Mouse (Mus musculus): Measurements from ENCODE around the gene Unc93b1. TPM values are rescaled to one million over a fixed set of nuclear protein-coding genes. Genes with fewer than 3 reads are reported as not detected.

The Unc93b1 gene
- total RNA-seq, 2 experiments from 2014 or later = 162 to 220 TPM

- peak; percentile 84 for ATAC-seq (replicated peaks; ENCODE audit: poor library complexity, severe bottlenecking)
These were observed 22.4 kb upstream of the Unc93b1 start, which contains the start of gene Ndufs8 for GRCm38 (mm10) chr19:3912337-3913204. TSS of gene Ndufs8 (minus strand) at chr19:3912774.

GRCm38 (mm10) chr19:3913692-3914091 is 21.3 kb upstream of the Unc93b1 start:
- ATAC-seq (replicated peaks; ENCODE audit: poor library complexity, severe bottlenecking) = no peak

- ATAC-seq (replicated peaks; ENCODE audit: poor library complexity, severe bottlenecking) = peak; percentile 38
These were observed 20.5 kb upstream of the Unc93b1 start for GRCm38 (mm10) chr19:3914535-3914934.

- no peak for ATAC-seq (replicated peaks; ENCODE audit: poor library complexity, severe bottlenecking)
These were observed 18.3 kb upstream of the Unc93b1 start for GRCm38 (mm10) chr19:3916727-3917126.

- ATAC-seq (replicated peaks; ENCODE audit: poor library complexity, severe bottlenecking) = no peak
These were observed 15.1 kb upstream of the Unc93b1 start for GRCm38 (mm10) chr19:3919928-3920327.

GRCm38 (mm10) chr19:3922661-3923371 is 12.2 kb upstream of the Unc93b1 start:
- ATAC-seq (replicated peaks; ENCODE audit: poor library complexity, severe bottlenecking) = peak; percentile 75

GRCm38 (mm10) chr19:3923586-3923985 is 11.4 kb upstream of the Unc93b1 start:
- peak; percentile 43 for ATAC-seq (replicated peaks; ENCODE audit: poor library complexity, severe bottlenecking)

- no peak for ATAC-seq (replicated peaks; ENCODE audit: poor library complexity, severe bottlenecking)
These were observed 10.8 kb upstream of the Unc93b1 start for GRCm38 (mm10) chr19:3924190-3924589.

GRCm38 (mm10) chr19:3924868-3925267 is 10.1 kb upstream of the Unc93b1 start:
- ATAC-seq (replicated peaks; ENCODE audit: poor library complexity, severe bottlenecking) = no peak

- ATAC-seq (replicated peaks; ENCODE audit: poor library complexity, severe bottlenecking) = no peak
These were observed 9.1 kb upstream of the Unc93b1 start for GRCm38 (mm10) chr19:3925859-3926258.

GRCm38 (mm10) chr19:3926279-3926678 is 8.7 kb upstream of the Unc93b1 start:
- ATAC-seq (replicated peaks; ENCODE audit: poor library complexity, severe bottlenecking) = no peak

- no peak for ATAC-seq (replicated peaks; ENCODE audit: poor library complexity, severe bottlenecking)
These were observed 8.3 kb upstream of the Unc93b1 start for GRCm38 (mm10) chr19:3926685-3927084.

GRCm38 (mm10) chr19:3927989-3928388 is 7.0 kb upstream of the Unc93b1 start:
- ATAC-seq (replicated peaks; ENCODE audit: poor library complexity, severe bottlenecking) = no peak

GRCm38 (mm10) chr19:3928779-3929178 is 6.2 kb upstream of the Unc93b1 start:
- no peak for ATAC-seq (replicated peaks; ENCODE audit: poor library complexity, severe bottlenecking)

- peak; percentile 69 for ATAC-seq (replicated peaks; ENCODE audit: poor library complexity, severe bottlenecking)
These were observed 5.6 kb upstream of the Unc93b1 start, which contains the start of gene Aldh3b1 for GRCm38 (mm10) chr19:3929211-3929941. TSS of gene Aldh3b1 (minus strand) at chr19:3929808.

- no peak for ATAC-seq (replicated peaks; ENCODE audit: poor library complexity, severe bottlenecking)
These were observed 4.5 kb upstream of the Unc93b1 start for GRCm38 (mm10) chr19:3930262-3931057.

GRCm38 (mm10) chr19:3931716-3932115 is 3.3 kb upstream of the Unc93b1 start:
- ATAC-seq (replicated peaks; ENCODE audit: poor library complexity, severe bottlenecking) = peak; percentile 52

GRCm38 (mm10) chr19:3935896-3936850 is 1.2 kb downstream of the Unc93b1 start:
- peak; percentile 57 for ATAC-seq (replicated peaks; ENCODE audit: poor library complexity, severe bottlenecking)

- ATAC-seq (replicated peaks; ENCODE audit: poor library complexity, severe bottlenecking) = no peak
These were observed 7.3 kb downstream of the Unc93b1 start for GRCm38 (mm10) chr19:3942315-3942714.
